Mouse (Mus musculus): ENCODE measurements around the gene Hnrnpa2b1.

Hnrnpa2b1 gene

DNA sequence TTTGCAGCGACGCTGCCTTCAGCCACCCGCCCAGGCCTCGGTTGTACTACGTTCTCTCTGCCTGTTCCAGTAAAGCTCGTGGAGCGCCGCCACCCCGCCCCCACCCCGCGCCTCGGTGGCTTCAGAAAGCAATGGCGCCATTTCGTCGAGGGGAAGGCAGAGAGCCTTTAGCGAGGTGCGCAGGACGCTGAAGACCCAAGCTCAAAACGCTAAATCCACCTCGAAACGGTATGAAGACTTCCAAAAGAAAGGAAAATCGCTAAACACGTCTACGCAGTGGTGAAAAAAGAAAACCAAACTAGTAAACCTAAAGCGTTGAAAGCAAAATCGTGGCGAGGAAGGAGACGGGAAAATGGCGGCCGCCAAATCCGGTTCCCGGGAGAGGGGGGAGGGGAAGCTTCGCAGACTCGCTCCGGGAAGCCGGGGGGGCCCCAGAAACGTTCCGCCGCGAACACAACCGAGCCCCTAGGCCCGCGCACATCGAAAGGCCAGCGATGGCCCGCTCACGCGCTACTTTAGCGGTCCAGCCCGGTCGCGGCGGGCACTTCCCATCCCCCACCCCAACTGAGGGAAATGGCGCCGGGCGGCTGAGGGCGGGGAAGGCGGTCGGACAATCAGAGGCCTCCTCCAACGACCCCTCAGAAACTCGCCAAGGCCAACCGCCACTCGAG, 668 bp downstream of the Hnrnpa2b1 start:
- DNase-seq (ENCODE audit: low read depth): peak; percentile 44

DNA sequence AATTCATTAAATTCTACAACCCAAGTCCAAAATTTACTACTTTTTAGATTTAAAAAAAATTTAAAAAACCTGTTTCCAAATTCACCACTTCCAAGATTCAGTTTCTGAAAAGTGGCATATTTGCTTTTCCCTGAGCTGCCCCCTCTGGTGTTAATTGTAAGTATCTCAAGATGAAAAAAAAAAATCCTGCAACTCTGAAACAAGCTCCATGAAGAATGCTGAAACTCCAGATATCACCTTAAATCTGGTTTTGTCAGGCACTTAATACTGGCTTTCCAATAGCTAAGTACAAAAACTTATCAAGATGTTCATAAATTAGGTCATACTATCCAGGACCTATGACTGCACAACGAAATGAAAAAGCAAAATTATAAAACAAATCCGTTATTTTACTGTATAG, 2.0 kb downstream of the Hnrnpa2b1 start:
- DNase-seq (ENCODE audit: low read depth): no peak

DNA sequence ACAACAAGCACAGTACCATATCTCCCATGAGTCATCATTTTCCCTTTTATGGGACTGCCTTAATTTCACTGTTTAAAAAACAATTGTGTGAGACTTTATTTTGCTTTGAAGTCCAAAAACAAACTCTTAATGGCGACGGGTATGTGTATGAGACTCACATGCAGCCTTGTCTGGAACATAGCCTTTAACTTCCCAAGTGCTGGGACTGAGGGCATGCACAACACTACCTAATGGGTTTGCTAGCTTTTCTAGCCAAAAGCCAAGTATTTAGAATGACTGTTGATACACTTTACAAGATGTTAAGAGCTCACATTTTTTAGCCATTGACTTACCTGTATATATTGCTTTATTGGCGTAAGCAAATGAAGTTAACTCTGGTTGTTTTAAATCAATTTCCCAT, 9.3 kb downstream of the Hnrnpa2b1 start:
- DNase-seq (ENCODE audit: low read depth): no peak

DNA sequence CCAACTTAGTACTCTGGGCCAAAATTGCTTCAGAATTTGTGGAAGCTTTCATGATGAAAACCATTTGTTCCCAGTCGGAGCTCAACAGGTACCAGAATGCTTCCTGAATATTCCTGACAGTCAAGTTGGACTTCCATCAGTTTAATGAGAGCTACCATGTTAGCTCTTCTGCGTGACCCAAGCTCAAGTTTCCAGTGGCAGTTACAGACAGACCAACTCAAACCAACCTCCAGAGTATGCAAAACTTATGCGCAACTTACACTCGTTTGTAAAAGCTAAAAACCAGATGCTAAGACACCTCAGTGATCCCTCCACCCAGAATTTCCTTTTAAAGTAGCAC, 9.7 kb downstream of the Hnrnpa2b1 start:
- no peak for DNase-seq (ENCODE audit: low read depth)

DNA sequence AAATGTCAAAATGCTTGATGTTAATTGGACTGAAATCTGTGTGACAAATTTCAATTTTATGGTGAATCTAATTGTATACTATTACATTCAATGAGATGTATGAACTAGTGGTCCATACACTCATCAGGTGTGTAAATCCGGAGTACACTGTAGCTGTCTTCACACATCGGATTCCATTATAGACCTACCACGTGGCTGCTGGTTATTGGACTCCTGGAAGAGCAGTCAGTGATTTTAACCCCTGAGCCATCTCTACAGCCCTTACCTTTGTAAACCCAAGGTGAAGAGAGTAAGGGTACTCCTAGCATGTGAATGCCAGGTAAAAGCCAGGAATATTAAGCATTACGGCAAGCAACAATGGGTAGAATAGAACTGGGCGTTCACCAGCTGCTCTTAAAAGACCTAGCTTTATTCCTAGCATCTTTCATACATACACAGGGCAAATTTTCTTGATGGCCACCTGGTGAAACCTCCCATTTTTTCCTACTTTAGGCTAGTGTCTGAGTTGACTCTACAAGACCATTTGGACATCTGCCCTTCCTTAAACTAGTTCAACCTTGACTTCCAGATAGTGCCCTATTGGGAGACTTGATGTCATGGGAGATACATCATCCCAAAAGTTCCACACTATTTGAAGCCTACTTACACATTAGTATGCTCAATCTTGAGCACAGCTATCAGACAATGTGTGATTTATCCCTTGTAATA, 10.2 kb downstream of the Hnrnpa2b1 start:
- no peak for DNase-seq (ENCODE audit: low read depth)

DNA sequence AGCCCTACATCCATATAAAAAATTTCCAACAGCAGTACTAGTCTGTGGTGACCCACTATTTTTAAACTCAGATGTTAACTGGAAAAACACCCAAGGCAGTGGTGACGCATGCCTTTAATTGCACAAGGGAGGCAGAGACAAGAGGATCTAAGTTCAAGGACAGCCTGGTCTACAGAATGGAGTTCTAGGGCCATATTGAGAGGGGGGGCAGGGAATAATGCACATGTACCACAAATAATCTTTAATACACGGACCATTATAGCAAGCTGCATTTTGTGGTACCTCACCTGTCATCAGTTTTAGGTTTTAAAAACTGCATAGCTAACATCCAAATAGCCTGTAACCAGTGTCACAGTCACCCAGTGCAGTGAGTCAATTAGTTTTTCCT, 10.8 kb downstream of the Hnrnpa2b1 start:
- DNase-seq (ENCODE audit: low read depth): no peak

DNA sequence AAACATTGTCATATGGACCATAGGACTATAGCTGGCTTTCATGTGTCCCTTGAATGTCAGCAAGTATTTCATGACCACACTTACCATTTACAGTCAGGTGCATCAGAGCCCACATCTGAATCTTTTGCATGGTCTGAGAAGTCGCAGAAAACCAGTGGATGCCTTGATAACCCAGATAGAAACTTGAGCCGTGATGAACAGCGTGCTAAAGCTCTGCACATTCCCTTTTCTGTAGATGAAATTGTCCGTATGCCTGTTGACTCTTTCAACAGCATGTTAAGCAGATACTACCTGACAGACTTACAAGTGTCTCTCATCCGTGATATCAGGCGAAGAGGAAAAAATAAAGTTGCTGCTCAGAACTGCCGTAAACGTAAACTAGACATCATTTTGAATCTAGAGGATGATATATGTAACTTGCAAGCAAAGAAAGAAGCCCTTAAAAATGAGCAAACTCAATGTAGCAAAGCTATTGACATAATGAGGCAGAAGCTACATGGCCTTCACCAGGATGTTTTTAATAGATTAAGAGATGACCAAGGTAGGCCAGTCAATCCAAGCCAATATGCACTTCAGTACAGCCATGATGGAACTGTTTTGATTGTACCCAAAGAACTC, 11.8 kb downstream of the Hnrnpa2b1 start:
- DNase-seq (ENCODE audit: low read depth): no peak

DNA sequence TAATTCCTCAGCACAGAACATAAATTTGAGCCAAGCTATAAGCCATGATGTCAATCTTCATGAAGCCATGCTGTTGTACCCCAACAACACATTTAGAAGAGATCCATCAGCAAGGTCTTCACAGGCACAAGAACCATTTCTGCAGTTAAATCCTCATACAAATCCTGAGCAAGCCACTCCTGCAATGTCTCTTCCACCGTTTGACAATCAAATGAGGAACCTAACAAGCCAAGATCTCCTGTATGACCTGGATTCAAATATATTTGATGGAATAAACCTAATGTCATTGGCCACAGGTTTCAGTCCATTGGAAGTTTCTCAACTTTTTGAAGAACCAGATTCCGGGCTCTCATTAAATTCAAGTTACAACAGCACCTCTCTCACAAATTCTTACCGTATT, 12.4 kb downstream of the Hnrnpa2b1 start:
- DNase-seq (ENCODE audit: low read depth): no peak

DNA sequence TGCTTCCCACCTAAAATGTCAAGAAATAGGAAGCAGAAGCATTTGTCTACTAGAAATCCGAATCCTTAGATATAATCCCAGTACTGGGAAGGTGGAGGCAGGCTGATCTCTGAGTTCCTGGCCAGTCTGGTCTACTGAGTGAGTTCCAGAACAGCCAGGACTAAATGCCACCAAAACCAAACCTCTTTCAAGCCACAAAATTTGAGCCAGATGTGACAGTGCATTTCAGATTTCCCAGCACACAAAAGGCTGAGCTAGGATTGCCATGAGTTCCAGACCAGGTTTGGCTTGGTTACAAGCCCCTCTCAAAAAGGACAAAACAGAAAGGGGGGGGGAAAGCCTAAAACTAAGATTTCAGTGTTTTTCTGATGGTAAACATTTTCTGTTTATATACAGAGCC, 13.5 kb downstream of the Hnrnpa2b1 start:
- no peak for DNase-seq (ENCODE audit: low read depth)

DNA sequence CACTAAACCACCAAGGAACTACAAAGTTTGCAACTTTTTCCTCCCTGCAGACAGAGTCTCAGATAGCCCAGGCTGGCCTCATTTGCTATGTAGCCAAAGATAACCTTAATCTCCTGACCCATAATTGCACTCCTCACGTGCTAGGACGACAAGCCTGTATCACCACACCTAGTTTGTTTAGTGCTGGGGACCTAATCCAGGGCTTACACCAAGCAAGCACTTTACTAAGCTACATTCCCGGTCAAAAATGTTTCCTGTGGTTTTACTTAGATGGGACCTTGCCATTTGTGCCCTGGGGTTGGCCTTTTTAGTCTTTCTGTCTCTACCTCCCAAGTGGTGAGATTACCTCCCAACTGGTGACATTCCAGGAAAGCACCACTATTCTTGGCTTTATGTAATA, 14.7 kb downstream of the Hnrnpa2b1 start:
- DNase-seq (ENCODE audit: low read depth): no peak

DNA sequence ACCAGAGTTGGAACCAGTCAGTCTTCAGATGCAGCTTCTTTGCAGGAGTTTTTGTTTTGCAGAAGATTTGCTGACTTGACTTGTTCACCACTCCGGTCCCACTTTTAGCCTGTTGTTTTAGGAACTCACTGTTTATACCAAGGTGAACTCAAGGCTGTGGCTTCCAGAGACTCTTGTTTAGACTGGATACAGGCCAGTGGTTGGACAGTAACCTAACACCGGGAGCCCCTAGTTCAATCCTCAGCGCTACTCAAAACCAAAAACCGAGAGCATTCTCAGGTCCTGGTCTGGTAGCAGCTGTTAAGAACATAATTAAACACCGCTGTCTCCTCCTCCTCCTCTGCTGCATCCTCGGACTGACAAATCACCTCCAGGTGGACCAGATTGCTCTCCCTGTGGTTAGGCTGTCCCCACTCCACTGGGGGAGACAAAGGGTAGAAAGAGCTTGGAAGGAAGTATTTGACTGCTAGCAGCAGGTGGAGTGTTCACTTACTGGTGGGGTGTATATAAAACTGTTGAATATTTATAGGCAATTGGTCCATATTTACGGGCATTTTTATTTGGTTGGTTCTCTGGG, 16.7 kb downstream of the Hnrnpa2b1 start:
- DNase-seq (ENCODE audit: low read depth): no peak

DNA sequence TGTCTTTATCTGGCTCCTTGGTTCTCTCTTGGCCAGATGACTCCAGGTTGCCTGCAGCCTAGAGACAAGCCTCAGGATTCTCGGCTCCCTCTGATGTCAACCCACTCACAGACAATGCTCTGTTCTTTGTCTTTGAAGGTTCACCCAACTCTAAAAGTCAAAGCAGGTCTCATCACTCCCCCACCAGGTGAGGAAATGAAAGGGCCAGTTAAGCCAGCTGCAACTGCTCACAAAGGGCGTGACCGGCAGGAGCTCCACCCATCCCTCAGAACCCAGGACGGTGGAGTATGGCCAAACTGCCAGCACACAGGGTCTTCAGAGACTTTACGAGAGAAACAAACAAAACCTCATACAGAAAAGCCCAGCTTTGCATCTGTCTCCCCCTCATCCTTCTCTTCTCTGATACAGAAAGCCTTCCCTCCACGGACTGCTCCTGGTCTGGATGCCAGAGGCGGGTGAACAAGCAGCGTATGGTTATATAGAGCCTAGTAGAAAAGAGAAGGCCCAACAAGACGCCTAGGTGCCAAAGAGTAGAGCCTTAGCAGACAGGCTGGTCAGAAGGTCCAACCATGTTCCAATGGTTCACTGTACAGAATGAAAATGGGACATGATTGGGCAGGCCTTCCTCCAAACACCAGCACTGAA, 27.4 kb downstream of the Hnrnpa2b1 start:
- DNase-seq (ENCODE audit: low read depth): no peak

DNA sequence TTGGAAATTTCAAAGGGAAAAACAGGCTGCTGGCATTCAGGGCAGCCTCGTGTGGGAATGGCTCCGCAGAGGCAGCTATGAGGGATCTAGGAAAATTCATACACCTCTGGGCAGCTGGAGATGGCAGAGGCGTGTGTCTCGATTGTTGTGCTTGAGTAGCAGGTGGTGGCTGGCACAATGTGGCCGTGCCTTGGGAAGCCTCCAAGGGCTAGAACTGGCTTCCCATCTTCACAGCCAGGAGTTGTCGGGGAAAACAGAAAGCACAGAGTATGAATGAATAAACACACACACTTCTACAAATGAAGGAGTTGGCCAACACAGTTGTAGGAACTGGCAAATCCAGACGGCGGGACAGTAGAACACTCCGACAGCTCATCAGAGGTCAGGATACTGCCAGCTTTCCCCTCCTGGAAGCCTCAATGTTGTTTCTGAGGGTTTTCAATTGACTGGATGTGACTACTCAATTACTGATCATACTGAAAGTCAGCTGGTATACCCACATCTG, 30.8 kb downstream of the Hnrnpa2b1 start:
- no peak for DNase-seq (ENCODE audit: low read depth)

DNA sequence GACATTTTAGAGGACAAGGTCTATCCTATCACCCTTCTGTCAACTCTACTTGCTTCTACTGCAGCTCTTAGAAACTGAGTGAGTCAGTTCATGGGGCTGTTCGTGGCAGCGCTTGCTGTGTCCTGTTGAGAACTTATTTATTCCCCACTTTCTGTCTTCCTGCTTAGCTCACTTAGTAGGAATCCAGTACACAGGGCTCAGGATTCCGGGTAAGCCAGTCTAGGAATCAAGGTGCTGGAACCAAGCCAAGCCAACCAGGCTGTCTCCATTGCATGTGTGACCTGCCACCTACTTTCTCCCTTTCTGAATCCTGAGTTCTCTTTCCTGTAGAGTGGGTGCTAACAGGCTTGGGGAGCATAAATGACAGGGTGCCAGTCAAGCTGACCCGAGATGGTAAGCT, 32.0 kb downstream of the Hnrnpa2b1 start:
- DNase-seq (ENCODE audit: low read depth): no peak

DNA sequence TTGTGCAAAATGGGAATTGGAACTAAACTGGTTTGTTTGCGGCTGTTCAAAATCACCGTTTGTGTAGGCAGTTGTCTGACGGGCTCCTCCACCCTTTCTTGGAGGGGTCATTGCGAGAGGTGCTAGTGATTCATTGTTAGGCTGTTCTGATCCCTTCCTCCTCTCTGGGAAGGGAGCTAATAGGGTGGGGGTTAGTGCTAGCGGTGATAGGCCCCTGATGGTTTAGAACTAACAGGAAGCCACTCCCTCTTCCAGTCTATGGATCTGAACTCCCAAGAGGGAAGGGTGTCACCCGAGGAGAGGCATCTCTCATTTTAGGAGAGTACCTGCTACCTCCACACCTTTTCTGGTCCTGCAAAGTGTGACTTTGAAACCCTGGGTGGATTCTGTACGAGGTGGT, 35.4 kb downstream of the Hnrnpa2b1 start:
- DNase-seq (ENCODE audit: low read depth): no peak

DNA sequence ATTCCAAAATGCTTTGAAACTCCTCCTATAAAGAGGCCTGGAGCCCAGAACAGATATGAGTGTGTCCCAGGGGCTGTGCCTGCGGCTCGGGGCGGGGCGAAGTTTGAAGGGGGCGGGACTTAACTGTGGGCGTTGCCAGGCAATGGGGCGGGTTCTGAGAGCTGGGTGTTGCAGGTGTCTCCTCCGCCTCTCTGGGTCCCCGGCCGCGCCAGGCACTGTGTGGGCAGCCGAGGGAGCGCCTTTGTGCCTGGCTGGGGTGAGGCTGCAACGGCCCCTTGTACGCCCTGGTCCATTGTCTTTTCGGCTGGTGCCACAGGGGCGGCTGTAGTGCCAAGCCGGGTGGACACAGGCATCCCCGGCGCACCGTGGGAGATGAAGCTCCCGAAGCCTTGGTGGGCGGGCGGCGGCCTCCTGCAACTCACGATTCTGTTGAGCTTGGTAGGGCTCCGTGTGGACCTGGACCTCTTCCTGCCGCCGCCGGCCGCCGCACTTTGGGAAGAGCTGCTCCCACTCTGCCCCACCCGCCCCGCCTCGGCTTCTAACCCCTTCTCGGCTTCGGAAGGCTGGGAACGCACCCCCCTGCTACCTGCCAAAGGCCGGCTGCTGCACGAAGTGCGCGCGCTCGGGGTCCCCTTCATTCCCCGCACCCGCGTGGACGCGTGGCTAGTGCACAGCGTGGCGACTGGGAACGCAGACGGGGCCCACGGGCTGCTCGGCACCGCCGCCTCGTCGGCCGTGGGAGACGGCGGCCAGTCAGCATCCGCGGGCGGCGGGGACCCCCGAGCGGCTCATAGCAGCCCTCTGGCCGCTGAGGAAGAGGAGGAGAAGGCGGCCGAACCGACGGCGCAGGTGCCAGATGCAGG, 36.9 kb downstream of the Hnrnpa2b1 start, which contains the start of gene Nfe2l3:
Nfe2l3 (plus strand) TSS at position 136 of the 863 bp plus-strand sequence.
- DNase-seq (ENCODE audit: low read depth): no peak

DNA sequence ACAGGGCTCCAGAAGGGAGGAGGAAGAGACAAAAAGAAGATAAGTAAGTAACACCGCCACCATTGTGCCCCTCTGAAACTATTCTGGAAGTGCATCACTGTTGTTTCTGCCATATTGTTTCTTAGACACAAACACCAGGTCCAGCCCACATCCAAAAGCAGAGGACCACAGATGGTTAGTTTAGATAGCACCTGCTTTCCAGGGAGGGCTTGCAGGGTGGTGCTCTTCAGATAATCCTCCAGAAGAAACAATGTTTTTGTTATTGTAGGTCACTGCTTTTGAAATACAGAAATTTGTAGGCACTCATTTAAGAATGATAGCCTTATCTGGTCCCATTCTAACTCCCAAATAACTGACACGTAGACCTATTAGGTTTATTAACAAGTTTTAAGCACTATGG, 45.2 kb downstream of the Hnrnpa2b1 start:
- DNase-seq (ENCODE audit: low read depth): no peak

DNA sequence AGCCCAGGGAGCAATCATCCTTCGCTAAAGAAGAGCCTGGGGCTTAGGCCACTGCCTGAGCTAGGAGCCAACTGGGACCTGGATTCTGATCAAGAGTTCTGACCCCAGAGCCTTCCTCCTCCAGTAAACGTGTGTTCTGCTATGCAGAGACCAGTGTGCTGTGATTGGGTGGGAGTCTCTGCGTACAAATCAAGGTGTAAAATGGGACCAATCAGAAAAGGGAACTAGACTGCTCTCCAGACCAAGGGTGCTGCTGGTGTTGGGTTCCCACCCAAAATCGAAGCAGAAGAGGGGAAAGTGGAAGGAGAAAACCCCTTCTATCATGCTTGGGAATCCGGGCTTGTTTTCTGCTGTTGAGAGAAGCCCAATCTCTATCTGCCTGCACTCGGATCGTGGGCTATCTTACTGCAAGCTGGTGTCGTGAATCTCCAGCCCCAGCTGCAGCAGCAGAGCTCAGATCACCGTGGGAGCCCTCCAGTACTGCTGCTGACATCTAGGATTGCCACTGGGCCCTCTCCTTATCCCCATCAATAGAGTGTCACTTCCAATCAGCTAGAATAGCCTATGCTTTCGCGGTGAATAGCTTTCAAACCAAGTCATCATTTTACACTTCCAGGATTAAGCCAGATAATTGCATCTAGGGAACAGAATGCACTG, 46.1 kb downstream of the Hnrnpa2b1 start:
- DNase-seq (ENCODE audit: low read depth): no peak

DNA sequence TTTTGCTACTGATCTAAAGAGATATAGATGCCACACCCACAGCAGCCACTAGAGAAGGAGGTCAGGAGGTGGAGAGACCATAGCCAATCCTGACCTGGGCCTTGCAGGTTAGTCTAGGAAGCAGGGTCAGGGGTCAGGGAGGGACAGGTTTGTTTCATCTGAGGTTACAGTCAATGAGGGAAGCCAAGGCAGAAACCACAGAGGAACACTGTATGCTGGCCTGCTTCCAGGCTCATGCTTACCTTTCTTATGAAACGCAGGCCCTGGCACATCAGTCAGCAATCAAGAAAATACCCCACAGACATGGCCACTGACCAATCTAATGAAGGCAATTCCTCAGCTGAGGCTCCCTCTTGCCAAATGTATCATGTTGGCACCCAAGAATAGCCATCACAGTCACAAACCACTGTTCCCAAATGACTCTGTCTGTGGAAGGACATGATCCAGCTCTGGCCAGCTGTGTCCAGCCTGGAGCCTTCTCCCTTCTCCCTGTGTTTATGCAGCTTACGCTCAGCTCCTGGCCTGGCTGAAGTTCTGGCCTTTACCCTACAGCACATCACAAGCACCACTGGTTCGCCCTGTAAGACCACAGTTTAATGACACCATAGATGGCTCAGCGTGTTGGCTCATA, 52.3 kb downstream of the Hnrnpa2b1 start:
- no peak for DNase-seq (ENCODE audit: low read depth)

DNA sequence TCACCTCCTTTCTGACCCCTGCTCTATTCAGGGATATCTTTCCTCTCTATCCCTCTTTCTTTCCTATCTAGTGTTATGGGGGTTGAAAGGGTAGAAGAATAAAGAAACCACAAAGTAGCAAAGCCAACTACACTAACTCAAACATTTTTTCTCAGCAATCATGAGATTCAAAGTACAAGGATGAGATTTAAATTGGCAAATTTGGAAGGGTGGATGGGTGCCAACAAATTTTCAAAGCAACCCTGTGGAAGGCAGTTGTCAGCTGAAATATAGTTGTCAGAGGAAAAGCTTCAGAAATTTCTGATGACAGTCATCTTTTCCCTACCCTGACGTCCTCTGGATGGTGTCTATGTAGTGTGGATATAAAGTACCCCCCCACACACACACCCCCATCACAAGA, 53.3 kb downstream of the Hnrnpa2b1 start:
- no peak for DNase-seq (ENCODE audit: low read depth)
